Mouse (Mus musculus) heart, adult 2 months (tissue): ENCODE measurements around the gene Dse.

Experiments
- CTCF ChIP-seq: fragments of 200-600 bp; IDR thresholded peaks from 2 replicates; pipeline ENCODE4 v1.8.1; 2022; ENCODE audit warnings: antibody characterized with exemption, mild to moderate bottlenecking, moderate library complexity
- EP300 ChIP-seq: fragments of 200-500 bp; IDR thresholded peaks from 2 replicates; pipeline ENCODE4 v1.6.1; 2011; ENCODE audit warnings: low read depth, low read length, control low read depth; ENCODE audit not compliant: insufficient read depth
- POLR2A ChIP-seq: fragments of 200-500 bp; IDR thresholded peaks from 2 replicates; pipeline ENCODE4 v1.6.1; 2011; ENCODE audit warnings: mild to moderate bottlenecking, low read depth, low read length, control low read depth; ENCODE audit not compliant: insufficient read depth

DNA sequence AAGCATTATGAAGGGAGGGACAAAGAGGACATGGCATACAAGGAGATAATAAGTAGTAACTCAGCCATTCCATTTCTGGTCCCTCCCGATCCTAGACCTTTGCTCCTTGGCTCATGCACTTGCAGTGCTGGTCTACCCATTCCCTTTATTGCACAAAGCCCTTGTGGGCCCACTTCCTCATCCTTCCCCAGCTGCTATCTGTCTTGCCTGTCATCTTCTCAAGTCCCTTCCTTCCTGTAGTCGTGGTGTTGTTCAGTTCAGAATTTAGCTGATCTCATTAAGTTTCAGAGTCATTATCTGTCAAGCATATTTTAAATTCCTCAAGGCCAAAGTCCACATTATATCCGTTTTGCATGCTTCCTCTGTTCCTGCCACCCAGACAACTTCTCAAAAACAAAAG is 9.5 kb downstream of the Dse start:
- no peak for TF ChIP-seq POLR2A
- TF ChIP-seq CTCF, result no peak
- TF ChIP-seq EP300, result 0 out of 2 replicates have a peak, but pooled peaks have one; percentile 53
